Mouse (Mus musculus) midbrain, embryonic 16.5 days (tissue): ENCODE data around the gene Celsr2. TPM values are rescaled to one million over a fixed set of nuclear protein-coding genes. Genes with fewer than 3 reads are reported as not detected.
A peak's percentile ranks its signal among the peaks of the same experiment; 100 is the strongest.

ENCODE experiments used
- ATAC-seq: fragments of 200-750 bp; cut with Nextera tagmentation; 2 replicates; pipeline ENCODE4 v1.8.0; 2017; ENCODE audit warnings: moderate TSS enrichment
- H3K27ac ChIP-seq: fragments of 300-500 bp; sonication (generic); 2 replicates; pipeline ENCODE4 v1.5.1; 2014; ENCODE audit warnings: mild to moderate bottlenecking, low read length, mixed read lengths
- H3K27me3 ChIP-seq: fragments of 300-500 bp; sonication (generic); 2 replicates; pipeline ENCODE4 v1.6.1; 2014; ENCODE audit warnings: low read depth, low read length, mixed read lengths; ENCODE audit not compliant: control insufficient read depth, insufficient read depth
- H3K36me3 ChIP-seq: fragments of 300-500 bp; sonication (generic); 2 replicates; pipeline ENCODE4 v1.6.1; 2014; ENCODE audit warnings: mild to moderate bottlenecking, low read length, moderate library complexity, mixed read lengths; ENCODE audit not compliant: control insufficient read depth, insufficient read depth
- H3K4me1 ChIP-seq: fragments of 300-500 bp; sonication (generic); 2 replicates; pipeline ENCODE4 v1.6.1; 2014; ENCODE audit warnings: mild to moderate bottlenecking, low read length, mixed read lengths; ENCODE audit not compliant: control insufficient read depth, insufficient read depth
- H3K4me2 ChIP-seq: fragments of 300-500 bp; sonication (generic); 2 replicates; pipeline ENCODE4 v1.6.1; 2014; ENCODE audit warnings: mild to moderate bottlenecking, low read length, mixed read lengths
- H3K4me3 ChIP-seq: fragments of 300-500 bp; sonication (generic); 2 replicates; pipeline ENCODE4 v1.5.1; 2014; ENCODE audit warnings: low read depth, mild to moderate bottlenecking, low read length, moderate library complexity, mixed read lengths
- H3K9ac ChIP-seq: fragments of 300-500 bp; sonication (generic); 2 replicates; pipeline ENCODE4 v1.6.1; 2014; ENCODE audit warnings: low read depth, low read length, mixed read lengths
- H3K9me3 ChIP-seq: fragments of 300-500 bp; sonication (generic); replicated peaks from 2 replicates; pipeline ENCODE4 v1.6.1; 2014; ENCODE audit warnings: mild to moderate bottlenecking, low read length, mixed read lengths; ENCODE audit not compliant: control insufficient read depth, poor library complexity, severe bottlenecking
- WGBS: fragments of 180-500 bp; shearing (Covaris S2); extraction: QIAGEN DNeasy Blood & Tissue Kit; methylation state at CpG from one replicate; pipeline ENCODE4 v1.1.7; 2014; 5-methylcytosine and 5-hydroxymethylcytosine counted together
- polyA plus RNA-seq: library from polyadenylated mRNA; unstranded; fragments of >200 nt; fragmentation: Nextera tagmentation; extraction: Ambion mirVana; gene quantifications from 2 replicates; pipeline ENCODE4 v1.2.1, GENCODE M21; 2015

Celsr2 gene
- polyA plus RNA-seq, 1 experiment from 2014 or later, result 27.9 TPM

DNA sequence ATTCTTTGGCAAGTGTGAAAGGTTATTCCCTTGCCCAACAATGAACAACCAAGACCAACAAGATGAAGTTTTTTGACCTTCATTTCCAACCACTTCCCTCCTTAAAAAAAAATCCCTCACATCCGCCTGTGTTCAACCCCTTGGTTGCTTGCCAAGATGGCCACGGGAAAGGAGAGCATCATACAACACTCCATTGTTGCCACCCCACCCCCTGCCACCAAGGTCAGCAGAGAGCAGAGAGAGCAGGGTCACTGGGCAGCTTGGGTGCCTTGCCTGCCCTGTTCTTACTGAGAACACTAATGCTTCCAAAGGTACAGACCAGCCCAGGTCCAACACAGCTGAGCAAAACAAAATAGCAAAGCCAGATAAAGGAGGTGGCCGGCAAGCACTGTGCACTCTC lies 43.1 kb downstream of the Celsr2 start:
- H3K9ac ChIP-seq, result no peak overlapping the region
- H3K9me3 ChIP-seq, result no peaks in the 10 kb centered on the region
- H3K27ac ChIP-seq, result no peak overlapping the region
- H3K27me3 ChIP-seq, result no peaks in the 10 kb centered on the region
- 66% methylated on average over 3 of the region's 3 CpGs for WGBS
- no peak overlapping the region for H3K4me2 ChIP-seq
- no peak overlapping the region for H3K4me3 ChIP-seq
- no peaks in the 10 kb centered on the region for H3K4me1 ChIP-seq
- ATAC-seq, result no peak
- no peaks in the 10 kb centered on the region for H3K36me3 ChIP-seq

DNA sequence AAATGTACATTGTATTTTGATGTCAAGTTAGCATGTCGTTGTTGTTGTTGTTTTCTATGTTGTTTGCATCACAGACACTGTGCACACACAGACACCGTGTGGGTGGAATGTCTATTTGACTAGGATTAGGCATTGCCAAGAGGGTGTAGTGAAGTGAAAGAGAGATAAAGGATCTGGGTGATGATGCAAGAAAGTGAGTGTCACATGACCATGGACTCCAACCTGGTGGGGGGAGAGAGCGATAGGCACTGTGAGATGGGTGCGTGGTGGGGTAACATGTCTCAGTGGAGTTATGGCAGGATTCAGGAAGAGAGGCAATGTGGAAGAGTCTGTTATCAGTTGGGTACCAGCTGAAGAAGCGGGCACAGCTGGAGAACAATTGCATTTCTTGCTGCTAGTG lies 46.6 kb downstream of the Celsr2 start:
- no peak for ATAC-seq
- no peaks in the 10 kb centered on the region for H3K9me3 ChIP-seq
- no peaks in the 10 kb centered on the region for H3K27me3 ChIP-seq
- H3K36me3 ChIP-seq, result no peaks in the 10 kb centered on the region
- WGBS, result 85% methylated on average over 5 of the region's 5 CpGs
- no peak overlapping the region for H3K9ac ChIP-seq
- H3K4me3 ChIP-seq, result no peak overlapping the region
- H3K4me1 ChIP-seq, result no peaks in the 10 kb centered on the region; the same call in 1 of the 2 replicates
- H3K27ac ChIP-seq, result no peak overlapping the region
- H3K4me2 ChIP-seq, result no peak overlapping the region

DNA sequence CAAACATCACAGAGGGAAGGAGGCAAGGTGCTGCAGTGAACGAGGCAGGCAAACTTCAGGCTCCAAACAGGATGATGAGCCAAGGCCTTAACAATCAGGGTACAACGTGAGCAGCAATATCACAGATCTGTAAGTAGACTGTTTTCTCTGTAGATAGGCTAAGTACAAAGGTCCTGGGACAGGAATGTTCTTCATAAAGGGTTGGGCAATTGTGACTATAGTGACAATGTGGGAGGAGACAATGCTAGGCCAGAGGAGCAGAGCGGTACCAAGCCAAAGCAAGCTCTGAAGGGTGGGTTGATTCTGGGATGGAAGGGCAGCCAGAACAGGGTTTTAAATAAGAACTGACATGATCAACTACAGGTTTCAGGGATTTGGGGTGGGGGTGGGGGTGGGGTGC lies 47.5 kb downstream of the Celsr2 start:
- Histone ChIP-seq H3K36me3 (no peaks in the 10 kb centered on the region), H3K27ac (no peak overlapping the region), H3K9ac (no peak overlapping the region), H3K27me3 (no peaks in the 10 kb centered on the region), H3K4me2 (no peak overlapping the region), H3K4me1 (no peaks in the 10 kb centered on the region; the same call in 1 of the 2 replicates), H3K9me3 (no peaks in the 10 kb centered on the region), H3K4me3 (no peak overlapping the region)
- ATAC-seq, result no peak
- WGBS, result 74% methylated on average over 3 of the region's 3 CpGs

GRCm38 (mm10) chr3:108367173-108367572 lies 48.2 kb downstream of the Celsr2 start:
- Histone ChIP-seq H3K9me3 (no peaks in the 10 kb centered on the region), H3K27ac (no peak overlapping the region; the same call in 1 of the 2 replicates), H3K4me1 (no peaks in the 10 kb centered on the region; the same call in 1 of the 2 replicates), H3K27me3 (no peaks in the 10 kb centered on the region), H3K9ac (no peak overlapping the region), H3K4me2 (peak overlapping the region; percentile 34), H3K36me3 (no peaks in the 10 kb centered on the region), H3K4me3 (peak overlapping the region; percentile 15; the same call in 1 of the 2 replicates)
- 53% methylated on average over 9 of the region's 9 CpGs for WGBS
- ATAC-seq, result no peak

DNA sequence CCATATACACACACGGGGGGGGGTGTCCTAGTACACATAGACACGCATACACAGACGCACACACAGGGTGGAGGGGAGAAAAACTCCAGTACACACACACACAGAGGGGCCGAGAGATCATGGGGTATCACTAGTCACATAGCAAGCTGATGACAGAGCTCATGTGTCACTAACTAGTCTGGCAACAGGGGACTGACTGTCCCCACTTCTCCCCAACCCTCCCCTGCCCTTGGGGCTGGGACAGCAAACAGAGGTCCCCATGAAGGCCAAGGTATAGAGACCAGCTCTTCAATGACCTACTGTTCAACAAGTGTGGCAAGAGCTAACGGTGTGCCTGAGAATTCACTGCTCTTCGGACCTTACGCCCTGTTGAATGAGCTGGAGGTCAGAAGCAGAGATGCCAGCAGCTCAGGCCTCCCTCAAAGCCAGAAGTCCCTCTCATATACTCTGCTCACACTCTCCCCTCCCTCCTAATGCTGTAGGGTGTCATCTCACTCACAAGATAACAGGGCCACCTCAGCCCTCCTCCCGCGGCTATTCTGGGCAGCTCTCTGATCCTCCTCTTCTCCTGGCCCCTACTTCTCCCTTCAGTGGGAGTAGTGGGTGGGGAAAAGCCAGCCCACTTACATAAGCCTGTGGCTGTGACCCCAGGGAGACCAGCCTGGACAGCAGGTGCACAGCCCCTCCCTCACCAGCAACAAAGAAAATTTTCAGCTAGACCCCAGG lies 50.9 kb downstream of the Celsr2 start, which contains the start of gene Mybphl:
Gene Mybphl (plus strand): TSS at position 642 of the 726 bp plus-strand sequence.
- ATAC-seq, result peak; percentile 34; the same call in 1 of the 2 replicates
- 74% methylated on average over 9 of the region's 9 CpGs for WGBS

DNA sequence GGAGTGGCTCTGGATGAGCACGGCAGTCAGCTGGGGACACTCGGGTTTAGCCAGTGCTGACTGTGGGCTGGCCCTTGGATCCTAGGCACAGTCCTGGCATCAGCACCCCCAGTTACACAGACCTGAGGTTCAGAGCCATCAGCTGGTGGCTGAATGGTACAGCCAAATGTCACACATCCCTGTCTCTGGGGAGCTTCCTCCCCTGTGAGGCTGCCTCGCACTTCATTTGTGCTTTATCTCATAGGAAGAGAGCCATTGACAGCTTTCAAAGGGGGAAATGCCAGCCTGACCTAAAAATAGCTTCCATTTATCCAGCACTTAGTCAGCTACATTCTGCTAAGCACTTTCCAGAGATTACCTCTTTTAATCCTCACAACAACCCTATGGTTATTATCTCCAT lies 51.7 kb downstream of the Celsr2 start:
- no peaks in the 10 kb centered on the region for H3K27me3 ChIP-seq
- no peak overlapping the region for H3K4me2 ChIP-seq
- H3K4me3 ChIP-seq, result no peak overlapping the region
- H3K4me1 ChIP-seq, result peaks cover 4% of the 10 kb centered on the region; the same call in 1 of the 2 replicates
- no peaks in the 10 kb centered on the region for H3K9me3 ChIP-seq
- no peaks in the 10 kb centered on the region for H3K36me3 ChIP-seq
- H3K9ac ChIP-seq, result no peak overlapping the region
- ATAC-seq, result 0 out of 2 replicates have a peak, but pooled peaks have one; percentile 22
- WGBS, result 68% methylated on average over 3 of the region's 3 CpGs
- H3K27ac ChIP-seq, result no peak overlapping the region

More for the DNA sequence above, 50.9 kb downstream of the Celsr2 start, which contains the start of gene Mybphl:
- no peaks in the 10 kb centered on the region for H3K27me3 ChIP-seq
- peaks cover 4% of the 10 kb centered on the region; the same call in 1 of the 2 replicates for H3K4me1 ChIP-seq
- no peaks in the 10 kb centered on the region for H3K9me3 ChIP-seq
- H3K27ac ChIP-seq, result no peak within 1 kb of the TSS
- H3K4me3 ChIP-seq, result no peak within 1 kb of the TSS
- no peak within 1 kb of the TSS for H3K9ac ChIP-seq
- H3K36me3 ChIP-seq, result no peaks in the 10 kb centered on the region
- H3K4me2 ChIP-seq, result no peak within 1 kb of the TSS

DNA sequence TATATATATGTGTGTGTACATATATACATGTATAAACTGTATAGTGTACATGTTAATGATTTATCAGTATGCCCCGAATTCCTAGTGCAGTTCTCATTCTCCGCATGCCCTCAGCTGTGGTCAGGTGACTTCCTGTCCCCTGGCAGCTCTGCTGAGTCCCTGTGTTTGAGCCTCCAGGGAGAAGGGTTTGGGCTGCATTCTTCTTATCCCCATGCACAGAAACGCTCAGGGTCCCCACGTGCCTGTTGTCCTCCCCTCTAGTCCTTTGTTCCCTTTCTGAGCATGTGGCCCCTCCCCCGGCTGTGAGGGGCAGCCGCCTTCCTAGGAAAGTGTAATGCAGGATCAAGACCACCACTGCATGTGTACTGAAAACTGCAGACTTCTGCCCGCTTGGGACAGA lies 54.5 kb downstream of the Celsr2 start:
- H3K4me1 ChIP-seq, result peaks cover 4% of the 10 kb centered on the region; the same call in 1 of the 2 replicates
- 9% methylated on average over 7 of the region's 7 CpGs for WGBS
- no peaks in the 10 kb centered on the region for H3K27me3 ChIP-seq
- H3K4me3 ChIP-seq, result no peak overlapping the region
- H3K27ac ChIP-seq, result no peak overlapping the region
- H3K9me3 ChIP-seq, result no peaks in the 10 kb centered on the region
- peaks cover 10% of the 10 kb centered on the region for H3K36me3 ChIP-seq
- no peak; the same call in 1 of the 2 replicates for ATAC-seq
- no peak overlapping the region for H3K4me2 ChIP-seq
- no peak overlapping the region; the same call in 1 of the 2 replicates for H3K9ac ChIP-seq

DNA sequence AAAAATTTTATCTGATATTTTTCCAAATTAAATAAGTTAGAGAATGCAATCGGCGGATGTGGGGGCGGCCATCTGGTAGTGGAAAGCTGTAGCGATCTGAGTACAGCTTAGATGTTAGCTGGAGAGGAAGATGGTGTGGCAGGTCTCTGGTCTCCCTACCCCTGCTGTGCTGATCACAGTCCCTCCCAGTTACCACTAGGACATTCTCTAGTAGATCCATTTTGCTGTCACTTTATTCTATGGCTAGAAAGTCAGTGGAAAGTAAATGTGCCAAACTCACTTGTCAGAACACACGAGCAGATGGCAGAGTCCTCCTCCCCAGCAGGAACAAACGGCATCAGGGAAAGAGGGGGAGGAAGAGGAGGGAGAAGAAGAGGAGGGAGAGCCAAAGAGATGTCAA lies 56.9 kb downstream of the Celsr2 start:
- no peaks in the 10 kb centered on the region for H3K27me3 ChIP-seq
- H3K9ac ChIP-seq, result no peak overlapping the region
- H3K4me3 ChIP-seq, result no peak overlapping the region
- no peak overlapping the region for H3K4me2 ChIP-seq
- WGBS, result 82% methylated on average over 6 of the region's 6 CpGs
- H3K9me3 ChIP-seq, result no peaks in the 10 kb centered on the region
- H3K4me1 ChIP-seq, result peaks cover 4% of the 10 kb centered on the region; the same call in 1 of the 2 replicates
- no peak overlapping the region for H3K27ac ChIP-seq
- H3K36me3 ChIP-seq, result peaks cover 32% of the 10 kb centered on the region
- ATAC-seq, result no peak

DNA sequence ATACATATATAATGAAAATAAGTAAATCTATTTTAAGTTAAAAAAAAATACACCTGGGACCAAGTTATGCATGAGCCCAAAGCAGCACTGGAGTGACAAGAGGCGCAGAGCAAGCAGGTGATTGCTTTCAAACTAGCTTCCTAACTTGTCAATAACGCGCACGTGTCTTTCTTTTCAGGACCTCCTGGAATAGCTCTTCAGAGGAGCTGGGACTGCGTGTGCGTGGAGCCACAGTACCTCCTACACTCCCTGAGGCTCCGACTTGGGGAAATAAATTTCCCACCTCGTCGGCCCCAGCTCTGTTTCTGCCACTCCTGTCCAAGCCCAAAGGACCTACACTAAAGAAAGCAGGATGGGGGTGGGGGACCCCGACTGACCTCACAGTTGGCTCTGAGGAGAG lies 58.3 kb downstream of the Celsr2 start:
- no peak overlapping the region for H3K27ac ChIP-seq
- H3K36me3 ChIP-seq, result peaks cover 34% of the 10 kb centered on the region
- H3K27me3 ChIP-seq, result no peaks in the 10 kb centered on the region
- 90% methylated on average over 10 of the region's 10 CpGs for WGBS
- 0 out of 2 replicates have a peak, but pooled peaks cover 4% of the 10 kb centered on the region for H3K4me1 ChIP-seq
- no peak for ATAC-seq
- no peak overlapping the region for H3K4me2 ChIP-seq
- H3K9me3 ChIP-seq, result no peaks in the 10 kb centered on the region
- no peak overlapping the region for H3K4me3 ChIP-seq
- H3K9ac ChIP-seq, result no peak overlapping the region
